Mouse (Mus musculus) ES-E14 (cell line): ENCODE measurements around the gene Nupr1. TPM values are rescaled to one million over a fixed set of nuclear protein-coding genes. Genes with fewer than 3 reads are reported as not detected.
A peak's percentile ranks its signal among the peaks of the same experiment; 100 is the strongest.

Experiments
- DNase-seq: peaks from one replicate; pipeline ENCODE4 v3.0.0-alpha.2; 2013; ENCODE audit warnings: low read depth, low spot score
- H3K27ac ChIP-seq: 2 replicates; pipeline ENCODE4 v1.5.1; 2012; ENCODE audit warnings: low read depth, mild to moderate bottlenecking, low read length, moderate library complexity, mixed read lengths; ENCODE audit not compliant: poor library complexity, insufficient read depth, severe bottlenecking
- H3K36me3 ChIP-seq: 2 replicates; pipeline ENCODE4 v1.6.1; 2012; ENCODE audit warnings: mild to moderate bottlenecking, low read length, moderate library complexity, mixed read lengths; ENCODE audit not compliant: control insufficient read depth, poor library complexity, insufficient read depth, severe bottlenecking
- H3K4me1 ChIP-seq, 2 experiments: fragments of 150-350 bp in 1 of 2; sonication (generic) in 1 of 2; 2 replicates each; pipeline ENCODE4 v1.6.1; 2012; ENCODE audit warnings: low read length in 2 of 2, mild to moderate bottlenecking in 1 of 2, mixed read lengths in 1 of 2; ENCODE audit not compliant: control insufficient read depth in 2 of 2, insufficient read depth in 2 of 2, poor library complexity in 1 of 2
- H3K4me3 ChIP-seq, 2 experiments: fragments of 150-350 bp in 1 of 2; sonication (generic) in 1 of 2; 2 replicates each; pipeline ENCODE4 v1.5.1; 2012; ENCODE audit warnings: low read length in 2 of 2, low read depth in 1 of 2, mild to moderate bottlenecking in 1 of 2, mixed read lengths in 1 of 2; ENCODE audit not compliant: insufficient read depth in 1 of 2, poor library complexity in 1 of 2, severe bottlenecking in 1 of 2
- H3K9ac ChIP-seq: 2 replicates; pipeline ENCODE4 v1.6.1; 2012; ENCODE audit warnings: low read depth, mild to moderate bottlenecking, low read length, mixed read lengths; ENCODE audit not compliant: poor library complexity, insufficient read depth, severe bottlenecking
- H3K9me3 ChIP-seq: fragments of 150-350 bp; sonication (generic); 2 replicates; pipeline ENCODE4 v1.6.1; 2012; ENCODE audit warnings: low read depth, mild to moderate bottlenecking, low read length; ENCODE audit not compliant: control insufficient read depth, insufficient read depth
- CHD2 ChIP-seq: IDR thresholded peaks from 2 replicates; pipeline ENCODE4 v1.6.1; 2014; ENCODE audit warnings: mild to moderate bottlenecking, low read depth, low read length, inconsistent platforms
- HCFC1 ChIP-seq: IDR thresholded peaks from 2 replicates; pipeline ENCODE4 v1.6.1; 2012; ENCODE audit warnings: low read length, inconsistent platforms, borderline replicate concordance; ENCODE audit not compliant: insufficient read depth
- MAFK ChIP-seq: IDR thresholded peaks from 2 replicates; pipeline ENCODE4 v1.6.1; 2014; ENCODE audit warnings: mild to moderate bottlenecking, low read depth, low read length, inconsistent platforms; ENCODE audit not compliant: insufficient read depth
- ZC3H11A ChIP-seq: IDR thresholded peaks from 2 replicates; pipeline ENCODE4 v1.6.1; 2012; ENCODE audit warnings: low read depth, mild to moderate bottlenecking, inconsistent platforms, low read length, borderline replicate concordance
- ZNF384 ChIP-seq: IDR thresholded peaks from 2 replicates; pipeline ENCODE4 v1.6.1; 2012; ENCODE audit warnings: low read depth, low read length, inconsistent platforms
- in situ Hi-C, 2 experiments: fragments of 600-800 bp; cut with MboI; formaldehyde crosslinking; loops; one replicate each; pipeline ENCODE4 v1.15.1; 2025; ENCODE audit warnings: low sequenced_read_pairs in 2 of 2, inconsistent platforms in 1 of 2; ENCODE audit not compliant: unreplicated experiment in 2 of 2
- total RNA-seq: library from RNA; depleted of rRNA; stranded (reverse); fragments of 300-350 nt; gene quantifications from 2 replicates; pipeline ENCODE4 v1.2.3, GENCODE M21; 2012

Nupr1 gene
- total RNA-seq, 1 experiment, result 16.4 TPM

DNA sequence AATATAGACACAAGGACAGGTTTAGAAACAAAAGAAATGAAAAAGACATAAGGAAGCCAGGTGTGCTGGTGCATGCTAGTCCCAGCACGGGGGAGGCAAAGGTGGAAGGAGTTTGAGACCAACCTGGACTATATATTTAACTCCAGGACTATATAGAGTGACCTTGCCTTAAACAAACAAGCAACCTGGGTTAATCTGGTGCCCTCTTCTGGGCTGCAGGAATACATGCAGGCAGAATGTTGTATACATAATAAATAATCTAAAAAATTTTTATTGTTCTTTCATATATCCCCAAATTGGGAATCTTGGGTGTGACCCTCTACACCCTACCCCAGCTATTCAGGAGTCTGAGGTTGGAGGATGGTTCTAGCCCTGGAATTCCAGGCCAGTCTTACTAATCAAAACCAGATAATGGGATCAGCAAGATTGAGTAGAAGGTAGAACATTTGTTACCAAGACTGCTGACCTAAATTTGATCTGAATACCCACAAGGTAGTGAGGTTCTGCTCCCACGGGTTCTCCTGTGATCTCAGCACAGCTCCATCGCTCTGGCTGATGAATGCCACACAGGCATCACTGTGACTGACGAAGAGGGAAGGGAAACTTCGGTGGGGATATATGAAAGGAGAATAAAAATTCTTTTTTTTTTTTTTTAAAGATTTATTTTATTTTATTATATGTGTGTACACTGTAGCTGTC, 12.0 kb upstream of the Nupr1 start:
- in situ Hi-C loops, result no loop called here

DNA sequence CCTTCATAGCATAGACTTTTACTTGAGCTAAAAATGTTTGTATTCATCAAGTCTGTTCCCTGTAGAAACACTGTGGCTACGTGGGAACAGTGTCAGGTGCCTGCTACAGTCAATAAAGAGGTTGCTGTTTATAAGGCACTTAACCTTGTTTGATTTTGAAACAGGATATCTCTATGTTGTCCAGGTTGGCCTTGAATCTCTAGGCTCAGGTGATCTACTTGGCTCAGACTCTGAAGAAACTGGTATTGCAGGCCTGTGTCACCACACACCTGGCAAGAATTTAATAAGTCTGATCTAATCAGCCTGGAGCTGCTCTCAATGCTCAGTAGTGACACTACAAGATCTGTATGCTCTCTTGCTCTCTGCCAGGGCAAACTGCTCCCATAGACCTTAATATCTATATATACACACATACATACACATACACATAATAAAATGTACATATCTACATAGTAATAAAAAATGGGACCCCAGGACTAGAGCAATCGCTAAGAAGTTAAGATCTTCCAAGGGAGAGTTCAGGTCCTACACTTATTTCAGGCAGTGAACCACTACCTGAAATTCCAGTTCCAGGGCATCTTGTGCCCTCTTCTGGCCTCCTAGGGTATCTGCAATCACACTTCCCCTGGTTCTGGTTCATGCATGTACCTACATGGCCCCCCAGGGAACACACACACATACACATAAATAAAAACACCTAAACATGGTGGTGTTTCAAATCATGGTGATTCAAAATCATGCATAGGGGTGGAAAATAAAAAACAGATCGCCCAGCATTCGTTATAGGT, 6.3 kb upstream of the Nupr1 start:
- no peak for DNase-seq

More for the DNA sequence above, 12.0 kb upstream of the Nupr1 start:
- Histone ChIP-seq H3K4me1 (peaks cover 2 to 16% of the 10 kb centered on the region in 2 experiments; a peak in 2 of 4 replicates), H3K36me3 (no peaks in the 10 kb centered on the region), H3K4me3 (no peak overlapping the region), H3K9ac (no peak overlapping the region), H3K27ac (no peak overlapping the region), H3K9me3 (no peaks in the 10 kb centered on the region)
- DNase-seq, result no peak
- TF ChIP-seq ZNF384 (no peak), HCFC1 (no peak), ZC3H11A (no peak), MAFK (no peak), CHD2 (no peak)

DNA sequence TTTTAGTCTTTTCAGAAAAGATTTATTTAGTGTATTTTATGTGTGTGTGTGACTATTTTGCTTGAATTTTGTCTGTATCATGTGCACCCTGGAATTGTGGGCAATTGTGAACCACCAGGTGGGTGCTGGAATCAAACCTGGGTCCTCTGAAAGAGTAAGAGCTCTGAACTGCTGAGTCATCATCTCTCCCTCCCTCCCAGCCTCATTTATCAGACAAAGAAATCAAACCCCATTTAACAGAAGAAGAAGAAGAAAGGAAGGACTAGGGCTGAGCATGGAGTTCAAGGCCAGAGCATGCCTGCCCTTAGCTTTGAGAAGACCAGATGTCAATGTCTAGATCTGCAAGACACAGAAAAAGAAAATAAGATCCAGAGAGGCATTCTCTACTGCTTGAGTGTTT, 4.7 kb upstream of the Nupr1 start:
- no peak for DNase-seq
- Histone ChIP-seq H3K9ac (no peak overlapping the region), H3K27ac (no peak overlapping the region), H3K4me1 (peaks cover 5 to 11% of the 10 kb centered on the region in 2 experiments; a peak in 2 of 4 replicates), H3K36me3 (no peaks in the 10 kb centered on the region), H3K4me3 (no peak overlapping the region), H3K9me3 (no peaks in the 10 kb centered on the region)
- in situ Hi-C loops, result no loop called here
- peak; percentile 87 for TF ChIP-seq MAFK
- TF ChIP-seq ZNF384, result no peak

More for the DNA sequence above, 6.3 kb upstream of the Nupr1 start:
- TF ChIP-seq ZC3H11A (peak; percentile 35; the same call in 1 of the 2 replicates), HCFC1 (no peak)
- Histone ChIP-seq H3K27ac (no peak overlapping the region), H3K9me3 (no peaks in the 10 kb centered on the region), H3K36me3 (no peaks in the 10 kb centered on the region), H3K9ac (no peak overlapping the region), H3K4me1 (peaks cover 5 to 11% of the 10 kb centered on the region in 2 experiments; a peak in 2 of 4 replicates), H3K4me3 (no peak overlapping the region)
- in situ Hi-C loops, result no loop called here

DNA sequence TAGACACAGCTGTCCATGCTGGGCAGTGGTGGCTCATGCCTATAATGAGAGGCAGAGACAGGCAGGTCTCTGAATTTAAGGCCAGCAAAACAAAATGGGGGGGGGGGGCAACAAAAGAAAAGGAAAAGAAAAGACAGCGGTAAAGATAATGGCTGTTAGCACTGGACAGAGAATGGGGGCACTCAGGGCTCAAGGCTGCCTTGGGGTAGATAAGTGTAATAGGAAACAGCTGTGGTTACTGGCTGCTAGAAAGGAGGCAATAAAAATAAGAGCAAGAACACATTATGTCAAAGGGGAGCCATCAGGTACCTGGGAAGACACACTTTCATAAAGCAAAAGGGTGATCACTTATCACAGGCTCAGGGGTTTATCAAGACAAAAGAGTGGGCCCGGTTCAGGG, 1.8 kb upstream of the Nupr1 start:
- Histone ChIP-seq H3K9me3 (no peaks in the 10 kb centered on the region), H3K4me3 (no peak overlapping the region), H3K4me1 (peaks cover 7 to 15% of the 10 kb centered on the region in 2 experiments; a peak in 2 of 4 replicates), H3K36me3 (no peaks in the 10 kb centered on the region), H3K27ac (no peak overlapping the region), H3K9ac (no peak overlapping the region)
- DNase-seq, result no peak
- in situ Hi-C loops, result no loop called here
- no peak for TF ChIP-seq CHD2
- TF ChIP-seq MAFK, result no peak

DNA sequence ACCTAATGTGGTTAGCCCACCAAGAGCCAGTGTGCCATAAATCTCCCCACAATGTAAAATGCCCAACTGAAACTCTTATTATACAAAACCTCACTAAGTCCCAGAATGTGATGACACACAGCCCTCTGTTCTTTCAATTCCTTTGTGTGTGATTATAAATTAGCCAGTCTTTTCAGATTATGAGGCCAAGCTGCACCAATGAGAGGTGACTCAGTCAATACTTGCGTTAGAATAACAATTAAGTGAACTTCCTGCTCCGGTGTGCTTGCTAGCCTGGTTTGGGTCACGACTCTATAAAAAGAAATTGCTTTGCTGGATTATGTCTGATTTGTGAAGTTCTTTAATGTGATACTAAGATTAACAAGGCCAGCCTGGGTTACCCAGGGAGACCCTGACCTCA, 746 bp downstream of the Nupr1 start:
- in situ Hi-C loops, result no loop called here
- H3K36me3 ChIP-seq, result no peaks in the 10 kb centered on the region
- peaks cover 10 to 22% of the 10 kb centered on the region in 2 experiments for H3K4me1 ChIP-seq
- no peaks in the 10 kb centered on the region for H3K9me3 ChIP-seq
- DNase-seq, result no peak
- H3K9ac ChIP-seq, result no peak overlapping the region
- H3K4me3 ChIP-seq, result no peak overlapping the region
- TF ChIP-seq ZC3H11A (no peak), ZNF384 (no peak), HCFC1 (no peak), CHD2 (no peak), MAFK (no peak)
- H3K27ac ChIP-seq, result no peak overlapping the region
